Mouse (Mus musculus) urinary bladder, postnatal 10 days (tissue): ENCODE measurements around the gene Enc1.

Experiments
- DNase-seq: peaks from one replicate; pipeline ENCODE4 v3.0.0; 2022; ENCODE audit warnings: low spot score

The Enc1 gene

GRCm38 (mm10) chr13:97240965-97241786 is at the start of gene Enc1:
Enc1 (plus strand) TSS chr13:97241105.
- DNase-seq, result peak; percentile 54

GRCm38 (mm10) chr13:97192649-97193048 is 48.3 kb upstream of the Enc1 start:
- DNase-seq, result no peak

GRCm38 (mm10) chr13:97193420-97193819 is 47.5 kb upstream of the Enc1 start:
- DNase-seq, result no peak

GRCm38 (mm10) chr13:97196186-97196924 is 44.5 kb upstream of the Enc1 start:
- DNase-seq, result no peak

GRCm38 (mm10) chr13:97196925-97197218 is 44.0 kb upstream of the Enc1 start:
- DNase-seq, result no peak

GRCm38 (mm10) chr13:97197932-97198562 is 42.9 kb upstream of the Enc1 start, which contains the start of gene Hexb:
Hexb (minus strand) TSS chr13:97198357.
- peak; percentile 70 for DNase-seq

- DNase-seq, result no peak
Observed at GRCm38 (mm10) chr13:97199123-97199522, 41.8 kb upstream of the Enc1 start.

GRCm38 (mm10) chr13:97201076-97201475 is 39.8 kb upstream of the Enc1 start:
- no peak for DNase-seq

GRCm38 (mm10) chr13:97201896-97202295 is 39.0 kb upstream of the Enc1 start:
- DNase-seq, result no peak

- peak; percentile 42 for DNase-seq
Observed at GRCm38 (mm10) chr13:97205052-97205701, 35.7 kb upstream of the Enc1 start.

- no peak for DNase-seq
Observed at GRCm38 (mm10) chr13:97206046-97206445, 34.9 kb upstream of the Enc1 start.

GRCm38 (mm10) chr13:97207472-97208111 is 33.3 kb upstream of the Enc1 start:
- DNase-seq, result no peak

- DNase-seq, result no peak
Observed at GRCm38 (mm10) chr13:97208112-97208478, 32.8 kb upstream of the Enc1 start.

GRCm38 (mm10) chr13:97208500-97209010 is 32.4 kb upstream of the Enc1 start:
- no peak for DNase-seq

GRCm38 (mm10) chr13:97214583-97215268 is 26.2 kb upstream of the Enc1 start:
- no peak for DNase-seq

GRCm38 (mm10) chr13:97215563-97215962 is 25.3 kb upstream of the Enc1 start:
- no peak for DNase-seq

- DNase-seq, result no peak
Observed at GRCm38 (mm10) chr13:97216196-97216595, 24.7 kb upstream of the Enc1 start.

- DNase-seq, result no peak
Observed at GRCm38 (mm10) chr13:97220022-97220421, 20.9 kb upstream of the Enc1 start.

GRCm38 (mm10) chr13:97223856-97224255 is 17.0 kb upstream of the Enc1 start:
- no peak for DNase-seq

GRCm38 (mm10) chr13:97224341-97224982 is 16.4 kb upstream of the Enc1 start:
- no peak for DNase-seq

GRCm38 (mm10) chr13:97225130-97225529 is 15.8 kb upstream of the Enc1 start:
- no peak for DNase-seq
